Mouse (Mus musculus) brain, embryonic 14.5 days (tissue): ENCODE results near the gene Ckb.

Experiments used
- CTCF ChIP-seq: fragments of 200-500 bp; IDR thresholded peaks from 2 replicates; pipeline ENCODE4 v1.5.1; 2012; ENCODE audit warnings: inconsistent platforms, mild to moderate bottlenecking, moderate library complexity, borderline replicate concordance; ENCODE audit not compliant: insufficient read depth, insufficient read length; ENCODE audit errors: extremely low read depth
- POLR2A ChIP-seq: fragments of 200-500 bp; IDR thresholded peaks from 2 replicates; pipeline ENCODE4 v1.6.1; 2012; ENCODE audit warnings: mild to moderate bottlenecking, inconsistent platforms, borderline replicate concordance; ENCODE audit not compliant: poor library complexity, insufficient read depth, insufficient read length, severe bottlenecking; ENCODE audit errors: extremely low read depth

- TF ChIP-seq CTCF: no peak
- TF ChIP-seq POLR2A: no peak
Observed at GRCm38 (mm10) chr12:111672581-111672980, 443 bp upstream of the Ckb start.
